Mouse (Mus musculus) thymus, postnatal 4 days (tissue): ENCODE measurements at regions not wholly inside any gene's neighbourhood (a gene's known extent, or its start where the extent isn't known, plus 50 kb on each side); places are given as distances from the start of the nearest gene placed in this dataset.
"Not testable (repeated sequence)": the region's sequence is repeated elsewhere in the genome, so short reads cannot be mapped to it uniquely, and the experiment has no call there.

ENCODE experiments used
- DNase-seq: peaks from one replicate; pipeline ENCODE4 v3.0.0; 2021

- DNase-seq, result peak; percentile 100
Measured at GRCm38 (mm10) chr8:20122067-20122925, 219.1 kb downstream of the Gm31371 start.

DNA sequence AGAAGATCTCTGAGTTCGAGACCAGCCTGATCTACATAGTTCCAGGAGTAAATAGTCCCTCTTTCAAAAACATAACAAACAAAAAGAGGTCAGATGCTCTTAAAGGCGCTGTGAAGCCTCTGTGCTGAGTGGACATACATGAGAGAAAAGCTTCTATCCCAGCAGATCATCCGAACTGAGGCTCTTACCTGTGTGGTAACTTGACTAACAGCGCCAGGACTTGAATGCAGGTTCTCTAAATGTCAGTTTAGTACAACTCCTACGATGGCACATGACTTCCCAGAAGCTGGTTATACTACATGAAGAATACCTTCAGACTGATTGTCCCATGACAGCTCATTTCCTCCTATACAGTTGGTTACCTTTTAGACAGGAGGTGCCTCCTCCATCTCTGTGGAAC lies 220.4 kb downstream of the Gm31371 start:
- not testable (repeated sequence) for DNase-seq

DNA sequence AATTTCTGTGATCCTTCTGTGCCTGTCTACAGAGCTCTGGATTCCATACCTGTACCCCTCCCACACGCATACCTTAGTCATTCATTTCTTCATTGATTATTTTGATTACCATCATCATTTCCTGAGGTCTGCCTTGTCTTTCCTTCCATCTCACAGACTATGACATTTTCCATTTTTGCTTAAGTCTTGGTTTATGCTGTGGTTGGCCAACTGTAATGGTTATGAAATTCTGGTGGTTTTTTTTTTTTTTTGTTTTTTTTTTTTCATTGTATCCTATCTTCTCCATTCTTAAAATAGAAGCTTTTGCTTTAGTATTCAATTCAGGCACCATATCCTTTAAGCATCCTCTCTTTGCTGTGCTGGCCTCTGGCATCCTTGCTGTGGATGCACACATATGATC lies 227.4 kb downstream of the Gm15319 start:
- not testable (repeated sequence) for DNase-seq

- DNase-seq, result not testable (repeated sequence)
Measured at GRCm38 (mm10) chr8:20145436-20145835, 217.6 kb downstream of the Gm15319 start.

GRCm38 (mm10) chr8:20151317-20152047 lies 211.5 kb downstream of the Gm15319 start:
- DNase-seq, result not testable (repeated sequence)

- not testable (repeated sequence) for DNase-seq
Measured at GRCm38 (mm10) chr8:20154091-20154490, 208.9 kb downstream of the Gm15319 start.
